Mouse (Mus musculus) stomach, embryonic 14.5 days (tissue): Measurements from ENCODE around the gene Mroh8. TPM values are rescaled to one million over a fixed set of nuclear protein-coding genes. Genes with fewer than 3 reads are reported as not detected.
"Not testable (repeated sequence)": the region's sequence is repeated elsewhere in the genome, so short reads cannot be mapped to it uniquely, and the experiment has no call there.

ENCODE experiments used
- ATAC-seq: fragments of 200-750 bp; cut with Nextera tagmentation; 2 replicates; pipeline ENCODE4 v1.8.0; 2017; ENCODE audit warnings: low read depth, moderate TSS enrichment; ENCODE audit not compliant: insufficient number of reproducible peaks, insufficient read depth, low FRiP score
- H3K27ac ChIP-seq: fragments of 300-500 bp; sonication (generic); 2 replicates; pipeline ENCODE4 v1.5.1; 2014; ENCODE audit warnings: mild to moderate bottlenecking, low read length, moderate library complexity, mixed read lengths
- H3K27me3 ChIP-seq: fragments of 300-500 bp; sonication (generic); 2 replicates; pipeline ENCODE4 v1.6.1; 2014; ENCODE audit warnings: low read length, control low read depth, mixed read lengths; ENCODE audit not compliant: control insufficient read depth, insufficient read depth
- H3K36me3 ChIP-seq: fragments of 300-500 bp; sonication (generic); 2 replicates; pipeline ENCODE4 v1.6.1; 2014; ENCODE audit warnings: mild to moderate bottlenecking, control low read depth, low read length, moderate library complexity, mixed read lengths; ENCODE audit not compliant: control insufficient read depth, insufficient read depth
- H3K4me1 ChIP-seq: fragments of 300-500 bp; sonication (generic); 2 replicates; pipeline ENCODE4 v1.6.1; 2014; ENCODE audit warnings: low read length, control low read depth, mixed read lengths; ENCODE audit not compliant: control insufficient read depth, insufficient read depth
- H3K4me2 ChIP-seq: fragments of 300-500 bp; sonication (generic); replicated peaks from 2 replicates; pipeline ENCODE4 v1.6.1; 2014; ENCODE audit warnings: low read depth, low read length, control low read depth
- H3K4me3 ChIP-seq: fragments of 300-500 bp; sonication (generic); 2 replicates; pipeline ENCODE4 v1.5.1; 2014; ENCODE audit warnings: low read depth, low read length, control low read depth
- H3K9ac ChIP-seq: fragments of 300-500 bp; sonication (generic); replicated peaks from 2 replicates; pipeline ENCODE4 v1.6.1; 2014; ENCODE audit warnings: low read depth, mild to moderate bottlenecking, control low read depth, low read length, moderate library complexity, mixed read lengths
- H3K9me3 ChIP-seq: fragments of 300-500 bp; sonication (generic); 2 replicates; pipeline ENCODE4 v1.6.1; 2016; ENCODE audit warnings: low read depth, low read length, control low read depth; ENCODE audit not compliant: control insufficient read depth
- WGBS: fragments of 180-500 bp; shearing (Covaris S2); extraction: QIAGEN DNeasy Blood & Tissue Kit; methylation state at CpG from one replicate; pipeline ENCODE4 v1.1.7; 2014; 5-methylcytosine and 5-hydroxymethylcytosine counted together
- polyA plus RNA-seq: library from polyadenylated mRNA; unstranded; fragments of >200 nt; fragmentation: Nextera tagmentation; extraction: Ambion mirVana; gene quantifications from 2 replicates; pipeline ENCODE4 v1.2.1, GENCODE M21; 2014

Gene Mroh8
- polyA plus RNA-seq, 1 experiment from 2014 or later: 0.85 TPM

- no peaks in the 10 kb centered on the region for H3K36me3 ChIP-seq
- WGBS: 89% methylated on average over 8 of the region's 8 CpGs
Observed at GRCm38 (mm10) chr2:157235946-157236345, 43.4 kb downstream of the Mroh8 start.

GRCm38 (mm10) chr2:157221916-157222315 lies 57.4 kb downstream of the Mroh8 start:
- ATAC-seq, H3K9ac ChIP-seq, H3K27ac ChIP-seq, H3K9me3 ChIP-seq, H3K4me1 ChIP-seq, H3K36me3 ChIP-seq, H3K4me3 ChIP-seq, H3K27me3 ChIP-seq, H3K4me2 ChIP-seq: not testable (repeated sequence)
- WGBS: 83% methylated on average over 3 of the region's 3 CpGs

More at GRCm38 (mm10) chr2:157235946-157236345, 43.4 kb downstream of the Mroh8 start:
- no peaks in the 10 kb centered on the region for H3K27me3 ChIP-seq
- no peak for ATAC-seq
- H3K9me3 ChIP-seq: no peaks in the 10 kb centered on the region
- H3K27ac ChIP-seq: no peak overlapping the region
- no peak overlapping the region for H3K4me3 ChIP-seq
- H3K4me1 ChIP-seq: no peaks in the 10 kb centered on the region
- H3K9ac ChIP-seq: no peak overlapping the region
- H3K4me2 ChIP-seq: no peak overlapping the region

GRCm38 (mm10) chr2:157220108-157220507 lies 59.2 kb downstream of the Mroh8 start:
- ATAC-seq: no peak
- 77% methylated on average over 6 of the region's 6 CpGs for WGBS
- Histone ChIP-seq H3K9ac (no peak overlapping the region), H3K9me3 (no peaks in the 10 kb centered on the region), H3K4me2 (no peak overlapping the region), H3K4me3 (no peak overlapping the region), H3K36me3 (no peaks in the 10 kb centered on the region), H3K27me3 (no peaks in the 10 kb centered on the region), H3K4me1 (no peaks in the 10 kb centered on the region), H3K27ac (no peak overlapping the region)

GRCm38 (mm10) chr2:157211731-157212130 lies 67.6 kb downstream of the Mroh8 start:
- WGBS: 96% methylated on average over 7 of the region's 7 CpGs
- H3K36me3 ChIP-seq: no peaks in the 10 kb centered on the region
- ATAC-seq: no peak

GRCm38 (mm10) chr2:157204366-157205218 lies 74.8 kb downstream of the Mroh8 start, which contains the start of gene Rbl1:
Rbl1 (minus strand) TSS chr2:157204534.
- H3K27me3 ChIP-seq: no peaks in the 10 kb centered on the region
- under 1% methylated on average over 69 of the region's 73 CpGs for WGBS
- H3K4me1 ChIP-seq: no peaks in the 10 kb centered on the region
- peak; percentile 85 for ATAC-seq
- peak within 1 kb of the TSS; percentile 48 for H3K4me2 ChIP-seq
- peak within 1 kb of the TSS; percentile 66 for H3K4me3 ChIP-seq
- peak within 1 kb of the TSS; percentile 97 for H3K27ac ChIP-seq
- peak within 1 kb of the TSS; percentile 67 for H3K9ac ChIP-seq
- no peaks in the 10 kb centered on the region for H3K9me3 ChIP-seq
- H3K36me3 ChIP-seq: no peaks in the 10 kb centered on the region

More at GRCm38 (mm10) chr2:157211731-157212130, 67.6 kb downstream of the Mroh8 start:
- Histone ChIP-seq H3K4me2 (no peak overlapping the region), H3K27me3 (no peaks in the 10 kb centered on the region), H3K9ac (no peak overlapping the region), H3K27ac (no peak overlapping the region), H3K4me1 (no peaks in the 10 kb centered on the region), H3K4me3 (no peak overlapping the region), H3K9me3 (no peaks in the 10 kb centered on the region)

- WGBS: 1% methylated on average over 49 of the region's 49 CpGs
- peak; percentile 87 for ATAC-seq
- Histone ChIP-seq H3K27me3 (no peaks in the 10 kb centered on the region), H3K9me3 (no peaks in the 10 kb centered on the region), H3K9ac (peak overlapping the region; percentile 67), H3K27ac (peak overlapping the region; percentile 97), H3K36me3 (peaks cover 7% of the 10 kb centered on the region), H3K4me2 (peak overlapping the region; percentile 48), H3K4me1 (no peaks in the 10 kb centered on the region), H3K4me3 (peak overlapping the region; percentile 66)
Observed at GRCm38 (mm10) chr2:157203459-157204365, 75.6 kb downstream of the Mroh8 start.

- peak overlapping the region; percentile 48 for H3K4me2 ChIP-seq
- peak overlapping the region; percentile 66; the same call in 1 of the 2 replicates for H3K4me3 ChIP-seq
- H3K27ac ChIP-seq: no peak overlapping the region
- no peaks in the 10 kb centered on the region for H3K27me3 ChIP-seq
- H3K9ac ChIP-seq: peak overlapping the region; percentile 67; the same call in 1 of the 2 replicates
- no peaks in the 10 kb centered on the region for H3K4me1 ChIP-seq
- ATAC-seq: no peak
- H3K9me3 ChIP-seq: no peaks in the 10 kb centered on the region
- peaks cover 9% of the 10 kb centered on the region for H3K36me3 ChIP-seq
Observed at GRCm38 (mm10) chr2:157203026-157203425, 76.3 kb downstream of the Mroh8 start.

- H3K9ac ChIP-seq: no peak overlapping the region
- 75% methylated on average over 6 of the region's 6 CpGs for WGBS
Observed at GRCm38 (mm10) chr2:157202361-157202760, 77.0 kb downstream of the Mroh8 start.

More at GRCm38 (mm10) chr2:157202361-157202760, 77.0 kb downstream of the Mroh8 start:
- peaks cover 12% of the 10 kb centered on the region for H3K36me3 ChIP-seq
- no peak overlapping the region for H3K27ac ChIP-seq
- no peaks in the 10 kb centered on the region for H3K27me3 ChIP-seq
- no peaks in the 10 kb centered on the region for H3K9me3 ChIP-seq
- no peak overlapping the region for H3K4me2 ChIP-seq
- no peak overlapping the region for H3K4me3 ChIP-seq
- H3K4me1 ChIP-seq: no peaks in the 10 kb centered on the region
- no peak for ATAC-seq
